Mouse (Mus musculus) adrenal gland (tissue): Measurements from ENCODE around the gene Baz1b.

Experiments
- intact Hi-C: fragments of 180-260 bp; cut with DNase I; formaldehyde crosslinking; loops from one replicate; pipeline ENCODE4 v1.15.1; 2025
- microRNA-seq, 2 experiments: library from miRNA; unstranded; fragments of <30 nt; microRNA quantifications; one replicate each; pipeline ENCODE4; 2019

Baz1b gene

GRCm38 (mm10) chr5:135270361-135270760 is 83.3 kb downstream of the Baz1b start:
- intact Hi-C loops: no loop called here

DNA sequence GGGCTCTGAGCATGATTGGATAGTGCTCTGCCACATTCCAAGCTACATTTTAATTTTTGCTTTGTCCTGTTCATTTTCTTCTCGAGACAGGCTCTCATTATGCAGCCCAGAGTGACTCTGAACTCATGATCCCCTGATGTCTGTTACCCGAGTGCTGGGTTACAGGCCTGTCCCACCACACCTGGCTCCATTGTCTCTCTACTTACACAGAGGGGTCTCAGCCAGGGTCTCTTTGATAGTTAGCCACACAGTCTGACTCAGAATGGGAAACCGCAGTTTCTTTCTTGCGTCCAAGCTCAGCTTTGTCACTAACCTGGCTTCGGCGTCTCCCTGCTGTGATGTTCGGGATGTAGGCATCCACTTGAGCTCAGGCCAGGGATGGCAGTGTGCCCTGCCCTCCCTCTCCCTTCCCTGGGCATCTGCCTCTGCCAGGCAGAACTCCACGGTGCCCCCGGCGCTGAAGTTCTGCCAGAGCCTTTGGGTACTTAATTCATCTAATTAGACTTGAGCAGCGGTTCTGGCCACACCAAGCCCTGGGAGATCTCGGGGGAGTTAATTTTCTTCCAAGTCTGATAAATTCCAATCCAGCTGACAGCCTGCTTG is 84.6 kb downstream of the Baz1b start:
- intact Hi-C loops: no loop called here

DNA sequence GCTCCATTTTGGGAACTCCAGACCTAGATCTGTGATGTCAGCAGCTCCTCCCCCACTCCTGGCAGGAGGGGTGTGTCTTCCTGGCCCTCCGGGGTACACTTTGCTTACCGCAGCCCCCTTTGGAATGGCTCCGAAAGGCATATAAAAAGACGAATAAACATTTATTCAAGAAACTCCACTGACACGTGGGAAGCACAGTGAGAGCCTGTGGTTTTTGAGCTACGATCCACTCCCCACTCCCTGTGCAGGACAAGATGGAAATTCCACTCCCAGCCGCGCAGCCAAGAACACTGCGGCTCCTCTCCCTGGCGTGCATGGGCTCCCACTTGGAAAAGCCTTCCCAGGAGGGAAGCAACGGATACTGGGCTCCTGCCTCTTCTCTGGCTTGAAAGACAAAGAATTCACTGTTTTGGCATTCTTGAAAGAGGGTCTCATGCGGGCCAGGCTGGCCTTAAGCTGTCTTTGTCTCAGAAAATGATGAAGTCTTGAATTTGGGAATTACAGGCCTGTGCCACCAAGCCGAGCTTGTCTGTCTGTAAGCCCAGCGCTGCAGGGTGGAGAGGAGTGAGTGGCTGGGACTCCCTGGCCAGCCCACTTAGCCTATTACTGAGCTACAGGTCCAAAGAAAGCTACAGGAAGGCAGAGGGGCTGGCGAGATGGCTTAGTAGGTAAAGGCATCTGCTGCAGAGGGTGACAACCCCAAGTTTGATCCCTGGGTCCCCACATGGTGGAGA is 87.8 kb downstream of the Baz1b start:
- intact Hi-C loops: no loop called here

GRCm38 (mm10) chr5:135276597-135276996 is 89.5 kb downstream of the Baz1b start:
- intact Hi-C loops: no loop called here

GRCm38 (mm10) chr5:135280226-135280625 is 93.2 kb downstream of the Baz1b start:
- intact Hi-C loops: no loop called here

GRCm38 (mm10) chr5:135285211-135285610 is 98.1 kb downstream of the Baz1b start:
- intact Hi-C loops: no loop called here

GRCm38 (mm10) chr5:135286185-135286584 is 99.1 kb downstream of the Baz1b start:
- intact Hi-C loops: loop anchor here (2.0 kb wide), 2 partner anchors 49 to 167 kb away; no protein-coding TSS in a partner anchor

DNA sequence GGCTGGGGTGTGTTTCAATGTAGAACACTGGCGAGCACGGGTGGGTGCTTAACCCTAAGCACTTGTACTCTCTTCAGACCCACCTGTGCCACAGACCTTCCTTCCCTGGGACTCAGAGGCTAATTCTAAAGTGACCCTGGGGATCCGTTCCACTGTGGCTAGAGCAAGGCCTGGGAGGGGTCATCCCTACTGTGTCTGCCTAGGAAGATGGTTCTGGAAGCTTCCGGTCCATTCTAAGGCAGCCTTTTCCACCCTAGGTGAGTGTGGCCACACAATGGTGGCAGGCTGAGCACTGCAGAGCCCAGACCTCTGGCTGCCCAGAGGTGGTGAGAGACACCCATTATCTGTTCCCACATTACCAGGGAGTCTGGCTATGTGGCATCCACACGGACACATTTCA is 99.9 kb downstream of the Baz1b start:
- intact Hi-C loops: loop anchor here (2.0 kb wide), 2 partner anchors 50 to 168 kb away; no protein-coding TSS in a partner anchor

- intact Hi-C loops: no loop called here
Measured at GRCm38 (mm10) chr5:135290703-135291102, 103.6 kb downstream of the Baz1b start.

DNA sequence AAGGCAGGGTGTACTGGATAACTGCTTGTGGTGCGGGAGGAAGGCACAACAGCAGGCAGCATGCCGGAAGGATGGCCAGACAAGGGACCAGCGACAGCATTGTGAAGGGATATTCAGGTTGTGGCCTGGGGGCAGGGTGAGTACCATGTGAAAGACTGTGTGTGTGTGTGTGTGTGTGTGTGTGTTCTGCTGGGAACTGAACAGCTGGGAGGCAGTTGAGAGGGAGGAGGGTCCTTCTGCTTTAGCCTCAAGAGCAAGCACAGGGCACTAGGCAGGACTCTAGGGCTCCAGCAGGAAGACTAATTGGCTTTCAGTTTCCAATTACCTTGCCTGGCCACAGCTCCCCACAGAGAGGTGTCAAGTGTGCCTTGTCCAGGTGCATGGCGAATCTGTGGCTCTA is 104.1 kb downstream of the Baz1b start:
- intact Hi-C loops: no loop called here

DNA sequence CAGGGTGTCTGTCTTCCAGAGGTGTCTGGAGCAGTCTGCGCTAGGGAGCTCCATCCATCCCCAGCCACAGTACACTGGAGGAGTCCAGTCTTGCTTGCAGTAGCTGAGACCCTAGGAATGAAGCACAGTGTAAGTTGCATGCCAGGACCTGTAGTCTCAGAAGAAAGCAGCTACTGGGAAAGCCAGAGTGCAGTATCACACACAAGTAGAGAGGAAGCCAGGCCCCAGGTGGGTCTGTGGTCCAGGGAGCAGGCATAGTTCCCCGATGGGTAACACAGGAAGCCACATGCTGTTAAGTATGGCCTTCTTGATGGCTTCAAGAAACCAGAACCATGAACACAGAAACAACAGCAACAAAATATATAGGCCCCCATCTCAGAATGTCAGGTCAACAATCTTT is 104.9 kb downstream of the Baz1b start:
- intact Hi-C loops: no loop called here

Small RNA genes lying within 50 kb of the gene (microRNA-seq; reads per million reads assigned to microRNA genes)
- gene Gm25315: 0 reads per million in 2 experiments
